Mouse (Mus musculus): ENCODE results near the gene Ttc39b. TPM values are rescaled to one million over a fixed set of nuclear protein-coding genes. Genes with fewer than 3 reads are reported as not detected.

Ttc39b gene
- total RNA-seq, 2 experiments from 2014 or later: 3.7 to 5.8 TPM

DNA sequence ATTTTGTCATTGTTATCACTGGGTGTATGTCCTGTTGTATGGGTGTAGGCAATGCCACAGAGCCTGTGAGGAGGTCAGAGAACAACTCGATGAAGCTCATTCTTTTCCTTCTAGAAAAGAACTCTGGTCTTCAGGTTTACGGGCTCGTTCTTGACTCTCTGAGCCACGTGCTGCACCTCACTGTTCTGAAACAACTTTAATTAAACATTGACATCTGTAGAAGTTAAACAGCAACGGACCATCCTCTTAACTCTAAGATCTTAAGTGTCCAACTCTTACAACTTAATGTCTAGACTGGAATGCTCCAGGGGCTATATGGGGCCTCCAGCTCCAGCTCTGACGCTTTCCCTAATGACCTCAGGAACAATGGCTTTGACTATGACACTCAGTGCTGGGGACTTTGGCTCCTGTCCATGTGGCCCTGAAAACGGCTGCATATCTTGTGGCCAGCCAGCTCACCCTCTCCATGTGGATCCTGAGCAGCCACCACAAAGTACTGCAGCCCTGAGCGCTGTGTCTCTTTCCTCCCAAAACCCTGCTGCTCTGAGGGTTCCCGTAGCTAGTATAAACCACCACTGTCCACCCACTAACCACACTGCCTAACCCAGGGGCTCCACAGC is 95.3 kb downstream of the Ttc39b start:
- no peak for DNase-seq

DNA sequence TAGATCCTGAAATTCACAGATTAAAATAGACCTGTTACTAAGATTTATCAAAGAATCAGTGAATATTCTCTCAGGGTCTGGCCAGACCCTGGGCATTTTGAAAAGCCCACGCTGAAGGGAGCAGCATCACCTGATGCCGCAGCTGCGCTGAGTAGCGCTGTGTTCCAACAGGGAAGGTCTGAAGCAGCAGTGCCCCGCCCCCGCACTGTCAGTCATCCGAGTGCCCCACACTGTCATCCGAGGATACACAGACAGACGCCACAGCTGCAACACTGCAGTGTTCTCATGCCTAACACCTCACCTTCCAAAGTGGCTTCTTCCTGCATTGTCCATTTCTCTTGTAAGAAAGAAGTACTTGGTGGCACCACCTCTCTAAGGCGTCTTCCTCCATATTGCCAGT is 96.0 kb downstream of the Ttc39b start:
- no peak for DNase-seq

DNA sequence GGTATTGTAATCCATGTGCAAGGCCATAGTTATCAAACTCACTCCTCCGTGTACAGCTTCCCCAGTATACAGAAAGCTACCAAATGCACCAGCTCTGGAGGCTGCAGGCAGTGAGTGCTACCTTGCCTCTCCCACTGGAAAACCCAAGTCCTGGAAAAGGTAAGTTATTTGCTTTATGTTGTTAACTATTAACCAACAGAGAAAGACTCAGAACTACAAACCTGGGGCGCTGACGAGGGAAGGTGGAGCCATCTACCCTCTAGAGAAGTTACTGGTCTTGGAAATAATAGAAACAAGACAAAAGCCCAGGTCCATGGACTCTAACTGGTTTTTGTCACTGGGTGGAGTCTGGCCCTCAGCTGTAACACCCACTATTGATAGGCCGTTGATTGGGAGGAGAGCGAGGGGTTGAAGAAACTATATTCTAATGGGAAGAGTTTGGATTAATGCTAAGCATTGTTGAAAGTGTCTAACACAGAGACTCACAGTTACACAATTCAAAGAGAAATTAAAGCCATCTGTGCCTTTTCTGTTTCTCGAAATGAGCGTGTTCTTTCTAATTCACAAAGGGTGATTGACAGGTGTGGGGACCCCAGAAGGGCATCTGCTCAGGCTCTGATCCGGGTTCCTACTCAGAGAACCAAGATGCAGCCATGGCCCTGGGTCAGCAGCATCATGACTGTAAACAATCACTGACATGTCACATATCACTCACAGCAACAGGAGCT is 98.3 kb downstream of the Ttc39b start:
- no peak for DNase-seq

DNA sequence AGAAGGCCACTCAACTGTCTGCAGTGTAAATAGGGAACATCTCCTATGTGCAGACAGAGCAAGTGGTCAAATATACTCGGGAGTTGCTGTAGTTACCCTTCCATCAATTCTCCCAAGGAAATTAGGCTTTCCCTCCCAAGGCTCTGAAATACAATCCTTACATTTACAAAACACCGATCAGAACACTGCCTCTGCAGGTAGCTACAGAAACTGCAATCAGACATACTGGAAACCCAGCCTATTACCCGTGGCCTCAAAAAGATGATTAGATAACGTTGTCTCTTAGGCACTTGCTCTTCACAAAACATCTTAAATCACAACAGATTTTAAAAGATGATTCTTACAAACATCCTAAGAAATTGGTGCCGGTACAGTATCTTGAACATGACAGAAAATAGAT is 99.8 kb downstream of the Ttc39b start:
- DNase-seq: no peak

DNA sequence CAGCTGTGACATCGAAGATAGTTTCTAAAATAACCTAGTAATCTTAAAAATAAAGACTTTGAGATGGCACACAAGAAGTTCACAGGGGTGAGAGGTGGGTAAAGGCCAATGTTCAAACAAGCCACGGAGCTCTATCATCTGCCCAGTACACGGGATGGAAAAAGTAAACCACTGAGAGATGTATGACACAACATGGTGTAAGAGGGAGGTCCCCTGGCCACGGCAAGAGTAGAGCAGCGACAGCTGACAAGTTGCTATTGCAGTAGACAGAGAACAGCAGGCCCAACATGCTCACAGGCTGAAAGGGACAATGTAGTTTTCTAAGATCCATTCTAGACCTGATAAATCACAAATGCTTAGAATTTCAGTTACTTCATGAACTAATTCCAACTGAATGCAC is 100.9 kb downstream of the Ttc39b start:
- DNase-seq: no peak

DNA sequence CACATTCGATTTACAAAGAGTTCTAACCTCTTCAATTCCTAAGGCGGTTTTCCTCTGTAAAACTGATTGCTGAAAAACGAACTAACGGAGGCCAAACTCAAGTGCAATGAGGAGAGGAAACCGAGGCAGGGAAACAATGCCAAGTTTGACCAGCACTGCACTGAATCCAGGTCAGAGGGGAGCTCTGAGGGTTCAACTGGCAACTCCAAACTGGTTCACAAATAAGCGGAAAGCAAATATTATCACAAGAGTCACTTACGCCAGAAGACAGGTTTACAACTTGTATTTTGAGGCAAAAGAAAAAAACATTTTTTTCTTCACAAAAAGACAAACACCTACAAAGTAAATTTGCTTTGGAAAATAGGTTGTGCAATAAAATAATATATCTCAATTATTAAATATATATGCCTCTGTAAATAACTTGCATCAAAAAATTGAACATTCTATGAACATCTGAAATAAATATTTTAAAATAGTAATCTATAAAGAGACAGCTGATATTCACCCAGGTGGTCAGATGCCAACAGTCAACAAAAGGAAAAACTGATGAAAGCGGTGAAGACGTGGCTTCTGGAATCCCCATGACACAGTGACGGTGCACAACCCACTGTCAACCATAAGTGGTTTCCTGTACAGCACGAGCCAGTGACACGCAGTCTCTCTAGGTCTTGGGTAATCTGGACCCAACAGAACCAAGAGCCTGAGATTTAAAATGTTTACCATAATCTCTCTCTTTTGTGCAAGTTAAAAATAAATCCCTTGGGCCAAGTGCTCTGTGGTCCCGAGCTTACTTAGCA is 103.1 kb downstream of the Ttc39b start:
- DNase-seq: no peak

DNA sequence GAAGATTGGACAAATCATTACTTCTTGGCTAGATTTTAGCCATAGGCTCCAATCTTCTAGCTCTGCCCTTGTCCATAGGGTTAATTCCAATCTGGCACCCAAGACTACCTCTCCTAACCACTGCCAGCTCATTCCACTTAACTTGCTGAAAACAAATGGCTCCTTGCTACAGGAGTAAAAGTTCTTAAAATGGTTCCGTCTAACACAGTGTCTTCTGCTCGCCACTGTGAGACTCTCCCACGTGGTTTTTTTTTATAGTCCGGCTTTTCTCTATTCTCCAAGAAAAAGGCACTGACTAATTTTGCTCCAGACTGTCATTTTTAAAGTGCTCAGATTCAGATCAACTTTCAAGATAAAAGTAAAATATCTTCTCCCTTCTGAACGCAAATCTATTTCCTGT is 104.8 kb downstream of the Ttc39b start:
- DNase-seq: no peak

DNA sequence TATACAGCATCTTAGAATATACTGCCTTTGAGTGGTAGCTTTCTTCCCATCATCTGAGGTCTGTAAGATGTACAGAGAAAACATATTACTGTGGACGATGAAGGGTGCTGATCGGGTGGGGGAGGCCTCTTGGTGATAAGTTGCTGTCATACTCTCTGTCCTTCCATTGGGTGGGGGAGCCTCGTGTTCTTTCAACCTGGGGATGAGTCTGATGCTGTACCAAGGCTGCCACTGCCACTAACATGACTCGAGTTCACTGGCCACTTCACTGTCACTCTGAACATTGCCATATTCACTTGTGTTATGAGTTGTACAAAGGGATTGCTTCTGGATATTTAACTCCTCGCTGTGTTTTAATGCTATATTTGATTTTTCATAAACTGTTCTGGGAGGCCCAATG is 106.9 kb downstream of the Ttc39b start:
- no peak for DNase-seq

DNA sequence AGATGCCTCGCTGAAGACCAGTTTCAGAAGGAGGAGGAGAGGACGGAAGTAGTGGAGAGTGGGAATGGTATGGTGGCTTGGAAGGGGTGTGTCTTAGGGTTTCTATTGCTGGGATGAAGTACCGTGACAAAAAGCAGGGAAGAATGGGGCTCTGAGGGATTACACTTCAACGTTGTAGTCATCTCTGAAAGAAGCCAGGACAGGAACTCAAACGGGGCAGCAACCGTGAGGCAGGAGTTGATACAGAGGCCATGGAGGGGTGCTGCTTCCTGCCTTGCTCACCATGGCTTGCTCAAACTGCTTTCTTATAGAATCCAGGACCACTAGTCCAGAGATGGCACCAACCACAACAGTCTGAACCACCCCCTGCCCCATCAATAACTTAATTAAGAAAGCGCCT is 107.7 kb downstream of the Ttc39b start:
- DNase-seq: no peak

DNA sequence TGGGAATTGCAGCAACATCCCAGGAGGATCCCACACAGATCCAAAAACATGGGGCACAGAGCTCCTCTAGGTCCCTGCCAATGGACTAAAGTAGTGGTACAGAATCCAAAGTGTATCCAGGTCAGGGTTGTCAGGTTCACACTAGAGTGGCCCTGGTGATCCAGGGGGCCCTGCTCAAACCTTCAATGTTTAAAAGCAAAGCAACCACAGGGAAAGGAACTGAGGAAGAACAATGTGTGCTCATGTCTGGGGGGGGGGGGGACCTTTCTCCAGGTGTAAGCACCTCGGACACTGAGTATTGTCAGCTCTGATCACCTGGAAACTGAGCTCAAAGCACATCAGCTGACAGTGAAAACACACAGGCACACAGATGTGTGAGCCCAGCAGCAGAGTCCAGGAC is 108.3 kb downstream of the Ttc39b start:
- no peak for DNase-seq

DNA sequence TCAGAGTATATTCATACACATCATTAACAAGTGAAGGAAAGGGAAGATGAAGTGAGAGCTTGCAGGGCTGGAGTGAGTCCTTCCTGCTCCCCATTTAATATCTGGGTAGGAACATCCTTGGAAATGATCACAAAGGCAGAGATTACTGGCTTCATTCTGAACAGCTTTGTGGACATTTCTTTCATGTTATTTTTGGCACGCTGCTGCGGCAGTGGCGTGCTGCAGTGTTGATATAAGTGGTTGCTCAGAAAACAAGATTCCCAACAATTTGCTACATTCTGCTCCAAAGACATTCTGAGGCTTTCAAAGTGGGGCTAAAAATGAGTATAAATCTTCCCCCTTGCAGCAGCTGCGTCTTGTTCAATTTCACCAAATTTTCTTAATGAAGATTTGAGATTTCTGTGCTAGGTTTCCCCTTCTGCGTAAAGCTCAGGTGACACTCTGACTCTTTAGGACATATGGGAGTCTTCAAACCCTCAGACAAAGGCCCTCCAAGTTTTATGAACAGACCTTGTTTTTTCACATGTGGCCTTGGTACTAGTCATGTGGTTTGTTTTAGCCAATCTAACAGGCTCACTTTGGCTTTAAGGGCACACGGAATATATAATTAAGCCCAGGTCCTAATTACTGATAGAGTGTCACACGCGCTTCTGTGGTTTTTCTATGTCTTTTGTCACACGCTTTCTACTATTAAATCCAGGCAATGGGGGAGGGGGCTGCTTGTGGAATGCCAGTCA is 109.1 kb downstream of the Ttc39b start:
- no peak for DNase-seq

DNA sequence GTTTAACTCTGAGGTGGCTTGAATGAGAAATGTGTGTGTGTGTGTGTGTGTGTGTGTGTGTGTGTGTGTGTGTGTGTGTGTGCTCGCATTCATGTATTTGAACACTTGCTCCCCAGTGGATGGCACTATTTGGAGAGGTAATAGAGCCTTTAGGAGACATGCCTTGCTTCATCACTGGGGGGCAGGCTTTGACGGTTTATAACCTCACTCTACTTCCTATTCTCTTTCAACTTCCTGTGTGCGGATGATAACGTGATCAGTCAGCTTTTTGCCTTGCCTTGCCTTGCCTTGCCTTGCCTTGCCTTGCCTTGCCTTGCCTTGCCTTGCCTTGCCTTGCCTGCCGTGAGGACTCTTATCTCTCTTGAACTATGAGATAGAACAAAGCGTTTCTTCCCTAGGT is 110.3 kb downstream of the Ttc39b start:
- DNase-seq: no peak

DNA sequence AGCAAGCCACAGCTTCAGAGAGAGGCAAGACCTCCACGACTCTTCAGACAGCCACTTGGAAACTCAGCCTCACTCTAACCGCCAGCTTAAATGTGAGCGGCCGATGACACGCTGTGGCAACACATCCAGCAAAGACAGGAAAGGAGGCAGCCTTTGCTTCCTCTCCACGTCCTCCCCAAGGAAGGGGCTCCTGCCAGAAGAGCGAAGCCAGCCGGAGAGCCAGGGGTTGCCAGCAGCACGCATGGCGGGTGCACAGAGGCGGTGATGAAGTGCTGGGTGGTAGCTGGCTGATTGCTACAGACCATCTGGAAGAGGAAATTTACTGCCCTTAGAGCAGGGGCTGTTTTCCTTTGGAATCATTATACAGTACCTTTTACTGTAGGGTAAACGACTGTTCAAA is 112.3 kb downstream of the Ttc39b start:
- DNase-seq: no peak

DNA sequence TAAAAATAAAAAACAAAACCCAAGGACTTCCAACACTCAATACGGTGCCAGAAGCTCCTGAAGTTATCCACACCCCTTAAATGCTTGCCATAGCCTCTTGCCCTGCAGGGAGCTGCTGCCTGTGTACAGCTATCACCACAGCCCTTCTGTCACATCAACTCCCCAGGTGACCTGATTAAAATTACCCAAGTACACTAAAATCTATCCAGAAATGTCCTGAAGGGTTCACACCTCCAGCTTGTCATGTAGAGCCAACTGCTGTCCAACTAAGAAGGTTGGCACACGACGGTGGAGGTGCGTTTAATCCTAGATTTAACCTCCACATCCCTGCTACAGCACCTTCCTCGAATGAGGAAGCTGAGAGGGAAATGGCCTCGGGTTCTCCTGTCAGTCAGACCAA is 113.6 kb downstream of the Ttc39b start:
- DNase-seq: no peak

DNA sequence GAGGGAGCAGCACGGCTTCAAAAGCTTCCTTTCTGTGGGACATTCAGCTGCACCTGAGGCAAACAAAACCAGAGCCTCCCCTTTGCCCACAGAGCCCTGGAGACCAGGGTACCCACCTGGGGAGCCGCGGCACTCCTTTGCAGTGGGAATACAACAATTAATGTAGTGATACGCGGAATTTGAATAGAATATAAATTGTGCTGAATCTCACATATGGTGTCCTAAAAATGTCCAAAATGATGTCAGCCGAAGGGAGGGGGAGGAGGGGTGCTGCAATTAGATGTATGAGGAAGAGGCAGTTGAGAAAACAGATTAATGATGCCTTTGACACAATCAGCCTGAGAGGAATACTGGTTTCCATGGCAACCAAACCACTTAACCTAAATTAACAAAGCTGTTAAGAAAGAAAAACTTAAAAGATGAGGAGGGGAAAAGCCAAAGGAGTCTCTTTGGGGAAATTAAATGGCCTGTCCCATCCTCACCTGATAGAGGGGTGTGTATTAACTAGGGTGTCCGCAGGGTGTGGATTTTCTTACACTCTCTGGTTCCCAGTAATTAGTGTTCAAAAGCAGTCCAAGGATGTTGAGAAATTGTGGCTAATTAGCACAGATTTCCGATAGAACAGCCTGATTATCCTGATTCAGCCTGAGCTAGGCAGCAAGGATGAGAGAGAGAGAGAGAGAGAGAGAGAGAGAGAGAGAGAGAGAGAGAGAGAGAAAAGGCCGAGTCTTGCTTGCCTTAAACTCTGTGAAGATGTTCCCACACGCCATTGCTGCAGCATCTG is 117.1 kb downstream of the Ttc39b start:
- no peak for DNase-seq

DNA sequence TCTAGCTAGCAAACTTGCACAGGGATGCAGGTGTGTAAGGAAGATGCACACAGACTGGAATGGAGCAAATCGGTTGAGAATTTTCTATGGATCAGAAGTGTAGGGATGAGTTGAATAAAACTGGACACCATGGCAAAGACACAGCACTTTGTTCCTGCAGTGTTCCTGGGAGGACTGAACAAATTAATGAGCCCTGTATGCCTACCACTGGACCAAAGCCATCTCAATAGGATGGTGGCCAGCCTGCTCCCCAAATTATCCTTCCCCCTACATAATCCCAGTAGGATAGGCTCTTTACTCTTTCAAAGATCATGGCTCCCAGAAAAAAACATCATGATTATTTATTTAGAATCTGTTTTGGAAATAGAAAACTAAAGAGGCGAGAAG is 117.6 kb downstream of the Ttc39b start:
- no peak for DNase-seq

DNA sequence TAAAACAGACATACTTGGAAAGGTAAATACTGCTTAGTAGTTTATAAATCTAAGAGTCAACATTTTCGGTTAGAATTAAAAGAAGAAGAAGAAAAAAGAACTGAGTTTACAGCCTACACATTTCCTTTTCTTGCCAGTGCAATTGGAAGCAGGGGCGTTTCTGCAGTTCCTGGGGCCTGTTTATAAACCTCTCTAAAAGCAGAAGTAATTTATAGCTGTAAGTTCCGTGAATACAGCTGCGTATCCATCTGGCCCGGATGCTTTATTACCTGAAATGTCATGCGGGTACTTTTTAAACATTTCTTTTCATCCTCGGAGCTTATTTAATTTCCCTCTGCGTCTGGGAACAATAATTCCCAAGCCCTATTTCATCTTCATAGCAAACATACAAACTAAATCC is 124.7 kb downstream of the Ttc39b start:
- DNase-seq: no peak

DNA sequence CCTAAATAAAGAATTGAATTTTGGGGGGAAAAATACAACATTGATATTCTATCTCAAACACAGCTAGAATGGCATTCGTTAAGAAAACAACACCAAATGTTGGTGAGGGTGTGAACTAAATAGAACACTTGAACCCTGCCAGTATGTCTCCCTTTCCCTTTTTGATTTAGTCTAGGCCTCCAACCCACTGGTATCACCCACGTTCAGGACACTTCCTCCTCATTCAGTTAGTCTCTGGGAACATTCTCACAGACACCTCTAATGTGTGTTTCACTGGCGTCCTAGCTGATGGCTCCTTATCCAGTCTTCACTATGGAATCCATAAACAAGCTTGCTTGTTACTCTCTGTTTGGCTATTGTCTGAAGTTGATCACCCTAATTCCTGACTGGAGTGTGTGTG is 125.9 kb downstream of the Ttc39b start:
- no peak for DNase-seq

DNA sequence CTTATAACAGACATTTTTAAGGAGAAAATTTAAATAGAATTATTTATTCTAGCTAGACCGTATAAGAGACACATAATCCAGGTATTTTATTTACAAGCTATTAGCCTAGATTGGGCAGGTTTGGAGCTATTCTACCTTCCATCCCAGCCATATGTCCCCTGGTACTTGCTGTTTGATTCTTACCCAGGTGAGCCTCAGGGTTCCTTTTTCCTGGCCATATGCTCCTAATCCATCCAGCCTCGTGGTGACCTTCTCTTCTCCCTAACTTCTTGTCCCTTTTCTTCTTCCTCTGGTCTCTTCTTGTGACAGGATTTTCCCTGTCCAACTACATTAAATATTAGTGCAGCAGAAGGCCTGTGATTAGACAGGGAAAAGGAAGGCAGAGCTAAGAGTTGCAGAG is 134.3 kb downstream of the Ttc39b start:
- no peak for DNase-seq

DNA sequence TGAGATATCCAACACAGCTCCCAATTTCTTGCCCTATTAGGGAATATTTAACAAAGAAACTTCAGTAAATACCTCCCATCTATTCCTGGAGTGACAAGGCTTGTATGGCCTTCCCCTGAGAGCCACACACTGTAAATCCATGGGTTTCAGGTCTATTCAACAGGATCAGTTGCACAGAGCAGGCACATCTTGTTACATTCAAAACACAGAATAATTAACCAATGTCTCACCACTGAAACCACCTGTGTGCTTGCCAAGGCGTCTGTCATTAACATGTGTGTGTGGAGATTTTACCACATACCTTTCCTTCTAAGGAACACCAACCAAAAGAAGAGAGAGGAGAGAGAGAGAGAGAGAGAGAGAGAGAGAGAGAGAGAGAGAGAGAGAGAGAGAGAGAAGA is 136.7 kb downstream of the Ttc39b start:
- no peak for DNase-seq

DNA sequence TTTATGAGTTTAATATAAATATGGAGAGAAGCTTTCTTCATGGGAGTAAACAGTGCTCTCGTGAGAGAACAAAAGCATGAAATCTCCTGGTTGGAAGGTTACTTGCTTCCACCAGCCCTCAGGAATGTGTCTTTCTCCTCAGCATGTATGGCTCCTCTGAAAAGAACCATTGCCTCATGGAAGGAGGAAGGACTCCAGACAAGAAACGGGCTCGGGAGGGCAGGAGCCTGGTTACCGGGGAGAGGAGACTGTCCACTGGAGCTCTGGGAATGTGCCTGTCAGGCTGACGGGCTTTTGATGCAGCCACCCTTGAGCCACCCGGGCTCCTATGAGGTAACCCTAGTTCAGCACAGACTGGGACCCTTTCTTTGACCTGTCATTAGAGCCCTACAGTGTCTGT is 137.6 kb downstream of the Ttc39b start:
- DNase-seq: no peak
